Mouse (Mus musculus): ENCODE results near the gene Fign. TPM values are rescaled to one million over a fixed set of nuclear protein-coding genes. Genes with fewer than 3 reads are reported as not detected.

Gene Fign
- not detected for total RNA-seq (2023)

GRCm38 (mm10) chr2:64097937-64098617 is at the start of gene Fign:
Gene Fign, minus strand, starts transcription at chr2:64098038.

